Mouse (Mus musculus) kidney, embryonic 15.5 days (tissue): ENCODE measurements at regions not wholly inside any gene's neighbourhood (a gene's known extent, or its start where the extent isn't known, plus 50 kb on each side); places are given as distances from the start of the nearest gene placed in this dataset.

ENCODE experiments used
- ATAC-seq: fragments of 200-750 bp; cut with Nextera tagmentation; replicated peaks from 2 replicates; pipeline ENCODE4 v1.8.0; 2017; ENCODE audit warnings: moderate TSS enrichment; ENCODE audit not compliant: low FRiP score
- H3K27ac ChIP-seq: fragments of 300-500 bp; sonication (generic); 2 replicates; pipeline ENCODE4 v1.5.1; 2015; ENCODE audit warnings: mild to moderate bottlenecking, inconsistent platforms
- H3K27me3 ChIP-seq: fragments of 300-500 bp; sonication (generic); 2 replicates; pipeline ENCODE4 v1.6.1; 2015; ENCODE audit warnings: inconsistent platforms
- H3K36me3 ChIP-seq: fragments of 300-500 bp; sonication (generic); 2 replicates; pipeline ENCODE4 v1.6.1; 2015; ENCODE audit warnings: inconsistent platforms
- H3K4me1 ChIP-seq: fragments of 300-500 bp; sonication (generic); 2 replicates; pipeline ENCODE4 v1.6.1; 2015; ENCODE audit warnings: inconsistent platforms
- H3K4me2 ChIP-seq: fragments of 300-500 bp; sonication (generic); 2 replicates; pipeline ENCODE4 v1.6.1; 2015; ENCODE audit warnings: moderate library complexity, mild to moderate bottlenecking, inconsistent platforms
- H3K4me3 ChIP-seq: fragments of 300-500 bp; sonication (generic); replicated peaks from 2 replicates; pipeline ENCODE4 v1.5.1; 2015; ENCODE audit warnings: mild to moderate bottlenecking, inconsistent platforms
- H3K9ac ChIP-seq: fragments of 300-500 bp; sonication (generic); 2 replicates; pipeline ENCODE4 v1.6.1; 2015; ENCODE audit warnings: mild to moderate bottlenecking, inconsistent platforms
- H3K9me3 ChIP-seq: fragments of 300-500 bp; sonication (generic); replicated peaks from 2 replicates; pipeline ENCODE4 v1.6.1; 2016; ENCODE audit warnings: inconsistent platforms
- WGBS: fragments of 180-500 bp; shearing (Covaris S2); methylation state at CpG from one replicate; pipeline ENCODE4 v1.1.7; 2015; ENCODE audit warnings: mixed read lengths; 5-methylcytosine and 5-hydroxymethylcytosine counted together

GRCm38 (mm10) chr12:113338891-113339290, 150.4 kb upstream of the Adam6b start:
- Histone ChIP-seq H3K27ac (no peak overlapping the region), H3K9ac (no peak overlapping the region), H3K27me3 (no peaks in the 10 kb centered on the region), H3K4me2 (no peak overlapping the region), H3K4me3 (no peak overlapping the region), H3K9me3 (no peaks in the 10 kb centered on the region), H3K36me3 (no peaks in the 10 kb centered on the region), H3K4me1 (no peaks in the 10 kb centered on the region)
- ATAC-seq: no peak
- 65% methylated on average over 7 of the region's 7 CpGs for WGBS

- H3K27me3 ChIP-seq: no peaks in the 10 kb centered on the region
- WGBS: 67% methylated on average over 3 of the region's 3 CpGs
- H3K4me2 ChIP-seq: no peak overlapping the region
- H3K4me1 ChIP-seq: no peaks in the 10 kb centered on the region
- H3K9me3 ChIP-seq: no peaks in the 10 kb centered on the region
- H3K4me3 ChIP-seq: no peak overlapping the region
- no peak overlapping the region for H3K27ac ChIP-seq
- ATAC-seq: no peak
- no peak overlapping the region for H3K9ac ChIP-seq
- no peaks in the 10 kb centered on the region for H3K36me3 ChIP-seq
Observed at GRCm38 (mm10) chr12:113341046-113341445, 148.3 kb upstream of the Adam6b start.

GRCm38 (mm10) chr12:113355132-113355531, 134.2 kb upstream of the Adam6b start:
- H3K4me1 ChIP-seq: no peaks in the 10 kb centered on the region
- no peaks in the 10 kb centered on the region for H3K36me3 ChIP-seq
- 76% methylated on average over 2 of the region's 2 CpGs for whole genome bisulfite sequencing
- no peak overlapping the region for H3K4me2 ChIP-seq
- no peak for ATAC-seq
- H3K9ac ChIP-seq: no peak overlapping the region
- H3K9me3 ChIP-seq: no peaks in the 10 kb centered on the region
- H3K27me3 ChIP-seq: no peaks in the 10 kb centered on the region
- H3K4me3 ChIP-seq: no peak overlapping the region
- no peak overlapping the region for H3K27ac ChIP-seq

- Histone ChIP-seq H3K9ac (no peak overlapping the region), H3K4me3 (no peak overlapping the region), H3K27ac (no peak overlapping the region), H3K9me3 (no peaks in the 10 kb centered on the region), H3K36me3 (no peaks in the 10 kb centered on the region), H3K4me2 (no peak overlapping the region), H3K4me1 (no peaks in the 10 kb centered on the region), H3K27me3 (no peaks in the 10 kb centered on the region)
- no peak for ATAC-seq
- 86% methylated on average over 5 of the region's 5 CpGs for WGBS
Observed at GRCm38 (mm10) chr12:113358077-113358476, 131.2 kb upstream of the Adam6b start.

GRCm38 (mm10) chr12:113360032-113360431, 129.3 kb upstream of the Adam6b start:
- H3K36me3 ChIP-seq: no peaks in the 10 kb centered on the region
- no peak overlapping the region for H3K27ac ChIP-seq
- WGBS: 84% methylated on average over 7 of the region's 7 CpGs
- H3K4me1 ChIP-seq: no peaks in the 10 kb centered on the region
- H3K9ac ChIP-seq: no peak overlapping the region
- no peaks in the 10 kb centered on the region for H3K9me3 ChIP-seq
- H3K27me3 ChIP-seq: no peaks in the 10 kb centered on the region
- H3K4me2 ChIP-seq: no peak overlapping the region
- no peak for ATAC-seq
- no peak overlapping the region for H3K4me3 ChIP-seq

GRCm38 (mm10) chr12:113362409-113363038, 126.8 kb upstream of the Adam6b start:
- Histone ChIP-seq H3K4me2 (no peak overlapping the region), H3K36me3 (no peaks in the 10 kb centered on the region), H3K27me3 (no peaks in the 10 kb centered on the region), H3K9me3 (no peaks in the 10 kb centered on the region), H3K27ac (no peak overlapping the region), H3K4me1 (no peaks in the 10 kb centered on the region), H3K9ac (no peak overlapping the region), H3K4me3 (no peak overlapping the region)
- WGBS: 49% methylated on average over 2 of the region's 2 CpGs
- ATAC-seq: no peak

GRCm38 (mm10) chr12:113364023-113364422, 125.3 kb upstream of the Adam6b start:
- Histone ChIP-seq H3K27ac (no peak overlapping the region), H3K4me1 (no peaks in the 10 kb centered on the region), H3K9me3 (no peaks in the 10 kb centered on the region), H3K9ac (no peak overlapping the region), H3K4me3 (no peak overlapping the region), H3K4me2 (no peak overlapping the region), H3K36me3 (no peaks in the 10 kb centered on the region), H3K27me3 (no peaks in the 10 kb centered on the region)
- ATAC-seq: no peak

- no peaks in the 10 kb centered on the region for H3K36me3 ChIP-seq
- H3K9ac ChIP-seq: no peak overlapping the region
- no peak overlapping the region for H3K4me3 ChIP-seq
- no peaks in the 10 kb centered on the region for H3K9me3 ChIP-seq
- H3K4me2 ChIP-seq: no peak overlapping the region
- no peak for ATAC-seq
- H3K27ac ChIP-seq: no peak overlapping the region
- H3K4me1 ChIP-seq: no peaks in the 10 kb centered on the region
- no peaks in the 10 kb centered on the region for H3K27me3 ChIP-seq
Observed at GRCm38 (mm10) chr12:113364437-113364836, 124.9 kb upstream of the Adam6b start.

- no peak overlapping the region for H3K4me3 ChIP-seq
- H3K9ac ChIP-seq: no peak overlapping the region
- 52% methylated on average over 2 of the region's 2 CpGs for WGBS
- H3K27ac ChIP-seq: no peak overlapping the region
- H3K4me1 ChIP-seq: no peaks in the 10 kb centered on the region
- no peaks in the 10 kb centered on the region for H3K36me3 ChIP-seq
- ATAC-seq: no peak
- H3K9me3 ChIP-seq: no peaks in the 10 kb centered on the region
- no peaks in the 10 kb centered on the region for H3K27me3 ChIP-seq
- H3K4me2 ChIP-seq: no peak overlapping the region
Observed at GRCm38 (mm10) chr12:113365783-113366182, 123.5 kb upstream of the Adam6b start.

- Histone ChIP-seq H3K4me3 (no peak overlapping the region), H3K27me3 (no peaks in the 10 kb centered on the region), H3K36me3 (no peaks in the 10 kb centered on the region), H3K9ac (no peak overlapping the region), H3K4me1 (no peaks in the 10 kb centered on the region), H3K4me2 (no peak overlapping the region), H3K27ac (no peak overlapping the region), H3K9me3 (no peaks in the 10 kb centered on the region)
- WGBS: 43% methylated on average over 1 of the region's 1 CpGs
- no peak for ATAC-seq
Observed at GRCm38 (mm10) chr12:113366394-113366793, 122.9 kb upstream of the Adam6b start.

GRCm38 (mm10) chr12:113401578-113402113, 87.7 kb upstream of the Adam6b start:
- H3K27me3 ChIP-seq: no peaks in the 10 kb centered on the region
- H3K36me3 ChIP-seq: no peaks in the 10 kb centered on the region
- H3K9me3 ChIP-seq: no peaks in the 10 kb centered on the region
- no peak overlapping the region for H3K4me3 ChIP-seq
- no peak overlapping the region for H3K4me2 ChIP-seq
- ATAC-seq: no peak
- no peak overlapping the region for H3K9ac ChIP-seq
- H3K4me1 ChIP-seq: no peaks in the 10 kb centered on the region
- H3K27ac ChIP-seq: no peak overlapping the region

GRCm38 (mm10) chr12:113402823-113403222, 86.5 kb upstream of the Adam6b start:
- ATAC-seq: no peak
- no peaks in the 10 kb centered on the region for H3K4me1 ChIP-seq
- no peak overlapping the region for H3K4me2 ChIP-seq
- H3K27ac ChIP-seq: no peak overlapping the region
- no peaks in the 10 kb centered on the region for H3K9me3 ChIP-seq
- no peak overlapping the region for H3K9ac ChIP-seq
- no peak overlapping the region for H3K4me3 ChIP-seq
- H3K36me3 ChIP-seq: no peaks in the 10 kb centered on the region
- no peaks in the 10 kb centered on the region for H3K27me3 ChIP-seq
- WGBS: 36% methylated on average over 2 of the region's 2 CpGs

- ATAC-seq: no peak
Observed at GRCm38 (mm10) chr12:113411113-113411512, 78.2 kb upstream of the Adam6b start.

More at GRCm38 (mm10) chr12:113411113-113411512, 78.2 kb upstream of the Adam6b start:
- Histone ChIP-seq H3K4me2 (no peak overlapping the region), H3K9ac (no peak overlapping the region), H3K4me1 (no peaks in the 10 kb centered on the region), H3K9me3 (no peaks in the 10 kb centered on the region), H3K27me3 (no peaks in the 10 kb centered on the region), H3K27ac (no peak overlapping the region), H3K36me3 (no peaks in the 10 kb centered on the region), H3K4me3 (no peak overlapping the region)
- WGBS: 85% methylated on average over 5 of the region's 5 CpGs
